Mouse (Mus musculus): Measurements from ENCODE around the gene Gm3636. TPM values are rescaled to one million over a fixed set of nuclear protein-coding genes. Genes with fewer than 3 reads are reported as not detected.
"Not testable (repeated sequence)": the region's sequence is repeated elsewhere in the genome, so short reads cannot be mapped to it uniquely, and the experiment has no call there.

Gene Gm3636
- not detected in 2 replicates for polyA plus RNA-seq (2011; ENCODE audit: insufficient read depth, insufficient read length, low replicate concordance, missing spikeins)

GRCm38 (mm10) chr14:6742232-6742631, at the start of gene Gm3636:
Gm3636 (minus strand) TSS chr14:6742332.
- not testable (repeated sequence) for H3K4me3 ChIP-seq (replicated peaks; ENCODE audit: control insufficient read depth, low read depth, low read length); H3K4me1 ChIP-seq (ENCODE audit: control insufficient read depth, insufficient read depth, low read length); H3K27ac ChIP-seq (ENCODE audit: control insufficient read depth, insufficient read depth, low read depth, low read length, poor library complexity)
- no CpG with 5 or more reads among the region's 2 CpGs for WGBS

DNA sequence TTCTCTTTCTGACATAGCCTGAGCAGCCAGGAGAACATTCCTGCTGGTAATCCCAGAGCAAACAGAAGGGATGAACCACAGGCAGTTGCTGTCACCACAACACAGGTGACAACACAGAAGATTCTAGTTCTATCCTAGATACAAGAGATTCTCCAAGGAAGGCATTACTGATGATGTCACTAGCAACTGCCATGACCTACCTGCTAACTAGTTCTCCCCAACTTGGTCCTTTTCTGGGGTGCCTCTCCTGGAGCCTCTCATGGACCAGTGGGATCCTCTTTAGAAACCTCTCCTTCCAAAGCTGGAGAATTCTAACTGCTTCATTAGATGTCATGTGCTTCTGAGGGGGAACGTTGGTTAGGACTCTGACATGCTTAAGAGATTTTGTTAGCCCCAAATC, 32.2 kb upstream of the Gm3636 start, which contains the start of gene Gm8362:
Gene Gm8362, minus strand, starts transcription at position 101 of the 400 bp plus-strand sequence.
- H3K4me1 ChIP-seq (ENCODE audit: control insufficient read depth, insufficient read depth, low read length); H3K27ac ChIP-seq (ENCODE audit: control insufficient read depth, insufficient read depth, low read depth, low read length, poor library complexity); H3K4me3 ChIP-seq (replicated peaks; ENCODE audit: control insufficient read depth, low read depth, low read length): not testable (repeated sequence)
- WGBS: 60% methylated on average over 1 of the region's 1 CpGs

DNA sequence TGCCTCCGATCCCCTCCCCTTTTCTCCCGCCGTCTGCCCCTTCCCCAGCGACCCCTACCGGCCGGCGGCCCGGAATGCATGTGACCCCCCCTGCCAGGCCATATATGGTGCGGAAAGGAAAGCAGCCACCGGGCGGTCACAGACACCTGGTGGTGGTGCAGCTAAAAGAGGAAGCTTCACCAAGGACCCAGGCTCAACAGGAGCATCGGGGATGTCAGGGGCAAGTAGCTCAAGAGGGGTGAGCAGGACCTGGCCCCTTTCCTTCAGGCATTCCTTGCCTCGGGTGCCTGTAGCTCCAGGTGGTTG, 15.1 kb upstream of the Gm3636 start:
- WGBS: 2% methylated on average over 5 of the region's 13 CpGs
- H3K4me1 ChIP-seq (ENCODE audit: control insufficient read depth, insufficient read depth, low read length); H3K27ac ChIP-seq (ENCODE audit: control insufficient read depth, insufficient read depth, low read depth, low read length, poor library complexity); H3K4me3 ChIP-seq (replicated peaks; ENCODE audit: control insufficient read depth, low read depth, low read length): not testable (repeated sequence)

- not testable (repeated sequence) for H3K4me3 ChIP-seq (replicated peaks; ENCODE audit: control insufficient read depth, low read depth, low read length)
Observed at GRCm38 (mm10) chr14:6756384-6757230, 14.5 kb upstream of the Gm3636 start.

DNA sequence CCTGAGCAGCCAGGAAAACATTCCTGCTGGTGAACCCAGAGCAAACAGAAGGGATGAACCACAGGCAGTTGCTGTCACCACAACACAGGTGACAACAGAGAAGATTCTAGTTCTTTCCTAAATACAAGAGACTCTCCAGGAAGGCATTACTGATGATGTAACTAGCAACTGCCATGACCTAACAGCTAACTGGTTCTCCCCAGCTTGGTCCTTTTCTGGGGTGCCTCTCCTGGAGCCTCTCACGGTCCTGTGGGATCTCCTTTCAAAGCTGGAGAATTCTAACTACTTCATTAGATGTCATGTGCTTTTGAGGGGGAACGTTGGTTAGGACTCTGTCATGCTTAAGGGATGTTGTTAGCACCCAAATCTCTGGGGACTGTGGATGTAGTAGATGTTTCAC, 22.0 kb downstream of the Gm3636 start, which contains the start of gene Gm8050:
Gene Gm8050, minus strand, starts transcription at position 101 of the 400 bp plus-strand sequence.
- H3K4me3 ChIP-seq (replicated peaks; ENCODE audit: control insufficient read depth, low read depth, low read length); H3K4me1 ChIP-seq (ENCODE audit: control insufficient read depth, insufficient read depth, low read length); H3K27ac ChIP-seq (ENCODE audit: control insufficient read depth, insufficient read depth, low read depth, low read length, poor library complexity): not testable (repeated sequence)
- 77% methylated on average over 1 of the region's 2 CpGs for WGBS

More at GRCm38 (mm10) chr14:6756384-6757230, 14.5 kb upstream of the Gm3636 start:
- not testable (repeated sequence) for H3K27ac ChIP-seq (ENCODE audit: control insufficient read depth, insufficient read depth, low read depth, low read length, poor library complexity); H3K4me1 ChIP-seq (ENCODE audit: control insufficient read depth, insufficient read depth, low read length)
- WGBS: under 1% methylated on average over 39 of the region's 67 CpGs

Other genes starting within 250 kb of the Gm3636 start
- gene Gm8356, start 205.0 kb downstream of the Gm3636 start, polyA plus RNA-seq (2011; ENCODE audit: insufficient read depth, insufficient read length, low replicate concordance, missing spikeins): not detected in 2 replicates
- gene Gm3629, start 151.7 kb downstream of the Gm3636 start, polyA plus RNA-seq (2011; ENCODE audit: insufficient read depth, insufficient read length, low replicate concordance, missing spikeins): not detected in 2 replicates
- not detected in 2 replicates for gene Gm3460, start 119.9 kb downstream of the Gm3636 start, polyA plus RNA-seq (2011; ENCODE audit: insufficient read depth, insufficient read length, low replicate concordance, missing spikeins)
- not detected in 2 replicates for gene Gm10251, start 58.2 kb downstream of the Gm3636 start, polyA plus RNA-seq (2011; ENCODE audit: insufficient read depth, insufficient read length, low replicate concordance, missing spikeins)
- not detected in 2 replicates for gene Gm8050, start 22.1 kb downstream of the Gm3636 start, polyA plus RNA-seq (2011; ENCODE audit: insufficient read depth, insufficient read length, low replicate concordance, missing spikeins)
- not detected in 2 replicates for gene Gm8362, start 32.1 kb upstream of the Gm3636 start, polyA plus RNA-seq (2011; ENCODE audit: insufficient read depth, insufficient read length, low replicate concordance, missing spikeins)
- not detected in 2 replicates for gene Gm3642, start 98.0 kb upstream of the Gm3636 start, polyA plus RNA-seq (2011; ENCODE audit: insufficient read depth, insufficient read length, low replicate concordance, missing spikeins)
- gene Gm3667, start 147.6 kb upstream of the Gm3636 start, polyA plus RNA-seq (2011; ENCODE audit: insufficient read depth, insufficient read length, low replicate concordance, missing spikeins): not detected in 2 replicates
- gene Gm6356, start 231.5 kb upstream of the Gm3636 start, polyA plus RNA-seq (2011; ENCODE audit: insufficient read depth, insufficient read length, low replicate concordance, missing spikeins): not detected in 2 replicates

All from bone marrow, adult 2 months (tissue).